Mouse (Mus musculus) gonadal fat pad, adult 2 months (tissue): ENCODE data around the gene Gm14190. TPM values are rescaled to one million over a fixed set of nuclear protein-coding genes. Genes with fewer than 3 reads are reported as not detected.
"Not testable (repeated sequence)": the region's sequence is repeated elsewhere in the genome, so short reads cannot be mapped to it uniquely, and the experiment has no call there.

Source experiments
- DNase-seq: peaks from one replicate; pipeline ENCODE4 v3.0.0-alpha.2; 2012; ENCODE audit warnings: low read depth
- polyA plus RNA-seq: library from polyadenylated mRNA; depleted of rRNA; stranded (reverse); fragments of >200 nt; gene quantifications from 2 replicates; pipeline ENCODE4 v1.2.3, GENCODE M21; 2012; rRNA removed

Gm14190 gene
- not detected in 2 replicates for polyA plus RNA-seq

- DNase-seq, result no peak
Observed at GRCm38 (mm10) chr11:99690463-99690862, at the start of gene Gm14190. Gm14190 (minus strand) TSS chr11:99690740.

- DNase-seq, result no peak
Observed at GRCm38 (mm10) chr11:99734190-99734589, 43.6 kb upstream of the Gm14190 start, which contains the start of gene Gm14180. Gm14180 (minus strand) TSS chr11:99734290.

- no peak for DNase-seq
Observed at GRCm38 (mm10) chr11:99724061-99724460, 33.5 kb upstream of the Gm14190 start.

- no peak for DNase-seq
Observed at GRCm38 (mm10) chr11:99718759-99719158, 28.2 kb upstream of the Gm14190 start.

GRCm38 (mm10) chr11:99685235-99685634, 5.3 kb downstream of the Gm14190 start:
- not testable (repeated sequence) for DNase-seq

GRCm38 (mm10) chr11:99683481-99683880, 7.1 kb downstream of the Gm14190 start:
- DNase-seq, result no peak

GRCm38 (mm10) chr11:99665860-99666259, 24.7 kb downstream of the Gm14190 start, which contains the start of gene Krtap4-6:
Krtap4-6 (minus strand) TSS chr11:99665960.
- no peak for DNase-seq

GRCm38 (mm10) chr11:99662802-99663201, 27.7 kb downstream of the Gm14190 start:
- no peak for DNase-seq

- DNase-seq, result no peak
Observed at GRCm38 (mm10) chr11:99659256-99659655, 31.3 kb downstream of the Gm14190 start.

- DNase-seq, result not testable (repeated sequence)
Observed at GRCm38 (mm10) chr11:99658467-99659010, 32.0 kb downstream of the Gm14190 start, which contains the start of gene Gm11563. Gm11563 (minus strand) TSS chr11:99658960.

- no peak for DNase-seq
Observed at GRCm38 (mm10) chr11:99657051-99657450, 33.5 kb downstream of the Gm14190 start.

- DNase-seq, result no peak
Observed at GRCm38 (mm10) chr11:99650136-99650535, 40.4 kb downstream of the Gm14190 start, which contains the start of gene Gm11555. Gm11555 (minus strand) TSS chr11:99650236.

- DNase-seq, result no peak
Observed at GRCm38 (mm10) chr11:99646444-99646843, 44.1 kb downstream of the Gm14190 start.

GRCm38 (mm10) chr11:99644351-99644750, 46.2 kb downstream of the Gm14190 start:
- DNase-seq, result no peak

- DNase-seq, result not testable (repeated sequence)
Observed at GRCm38 (mm10) chr11:99643635-99644139, 46.9 kb downstream of the Gm14190 start, which contains the start of gene Krtap4-7. Krtap4-7 (minus strand) TSS chr11:99644089.

- no peak for DNase-seq
Observed at GRCm38 (mm10) chr11:99640926-99641325, 49.6 kb downstream of the Gm14190 start.

Other genes starting within 250 kb of the Gm14190 start
- 20.2 and 32.9 TPM in 2 replicates for gene Krt23, start 197.6 kb downstream of the Gm14190 start, polyA plus RNA-seq
- not detected in 2 replicates for gene Krt39, start 169.4 kb downstream of the Gm14190 start, polyA plus RNA-seq
- not detected in 2 replicates for gene Krt40, start 147.6 kb downstream of the Gm14190 start, polyA plus RNA-seq
- 0.66 and 1.0 TPM in 2 replicates for gene Krtap3-3, start 139.9 kb downstream of the Gm14190 start, polyA plus RNA-seq
- not detected in 2 replicates for gene Krtap3-2, start 133.9 kb downstream of the Gm14190 start, polyA plus RNA-seq
- not detected in 2 replicates for gene Gm11939, start 131.3 kb downstream of the Gm14190 start, polyA plus RNA-seq
- gene Krtap3-1, start 124.1 kb downstream of the Gm14190 start, polyA plus RNA-seq, result not detected in 2 replicates
- gene Krtap1-5, start 109.7 kb downstream of the Gm14190 start, polyA plus RNA-seq, result not detected in 2 replicates
- not detected in 2 replicates for gene Krtap1-4, start 107.1 kb downstream of the Gm14190 start, polyA plus RNA-seq
- gene Krtap1-3, start 99.4 kb downstream of the Gm14190 start, polyA plus RNA-seq, result not detected in 2 replicates
- gene Krtap9-3, start 92.6 kb downstream of the Gm14190 start, polyA plus RNA-seq, result not detected in 2 replicates
- not detected in 2 replicates for gene Gm11938, start 87.4 kb downstream of the Gm14190 start, polyA plus RNA-seq
- gene Gm11937, start 80.6 kb downstream of the Gm14190 start, polyA plus RNA-seq, result not detected in 2 replicates
- gene Krtap2-4, start 75.9 kb downstream of the Gm14190 start, polyA plus RNA-seq, result not detected in 2 replicates
- not detected in 2 replicates for gene Gm11562, start 70.3 kb downstream of the Gm14190 start, polyA plus RNA-seq
- not detected in 2 replicates for gene Krtap4-1, start 62.5 kb downstream of the Gm14190 start, polyA plus RNA-seq
- gene Krtap4-2, start 55.7 kb downstream of the Gm14190 start, polyA plus RNA-seq, result not detected in 2 replicates
- gene Krtap4-7, start 46.7 kb downstream of the Gm14190 start, polyA plus RNA-seq, result not detected in 2 replicates
- not detected in 2 replicates for gene Gm11555, start 40.5 kb downstream of the Gm14190 start, polyA plus RNA-seq
- gene Gm11563, start 31.8 kb downstream of the Gm14190 start, polyA plus RNA-seq, result not detected in 2 replicates
- not detected in 2 replicates for gene Krtap4-6, start 24.8 kb downstream of the Gm14190 start, polyA plus RNA-seq
- gene Gm14180, start 43.5 kb upstream of the Gm14190 start, polyA plus RNA-seq, result not detected in 2 replicates
- gene Gm11595, start 82.2 kb upstream of the Gm14190 start, polyA plus RNA-seq, result not detected in 2 replicates
- gene Krtap4-8, start 90.0 kb upstream of the Gm14190 start, polyA plus RNA-seq, result not detected in 2 replicates
- gene Krtap4-9, start 94.5 kb upstream of the Gm14190 start, polyA plus RNA-seq, result not detected in 2 replicates
- not detected in 2 replicates for gene Gm11596, start 102.7 kb upstream of the Gm14190 start, polyA plus RNA-seq
- gene Gm11569, start 108.2 kb upstream of the Gm14190 start, polyA plus RNA-seq, result not detected in 2 replicates
- not detected in 2 replicates for gene Gm11554, start 113.7 kb upstream of the Gm14190 start, polyA plus RNA-seq
- not detected in 2 replicates for gene Krtap4-13, start 119.2 kb upstream of the Gm14190 start, polyA plus RNA-seq
- not detected in 2 replicates for gene Gm11564, start 124.9 kb upstream of the Gm14190 start, polyA plus RNA-seq
- gene 2300003K06Rik, start 147.3 kb upstream of the Gm14190 start, polyA plus RNA-seq, result not detected in 2 replicates
- gene Krtap4-16, start 160.9 kb upstream of the Gm14190 start, polyA plus RNA-seq, result not detected in 2 replicates
- not detected in 2 replicates for gene Gm11568, start 167.2 kb upstream of the Gm14190 start, polyA plus RNA-seq
- not detected in 2 replicates for gene Gm11559, start 173.7 kb upstream of the Gm14190 start, polyA plus RNA-seq
- gene Krtap9-1, start 182.6 kb upstream of the Gm14190 start, polyA plus RNA-seq, result not detected in 2 replicates
- not detected in 2 replicates for gene Gm11567, start 188.4 kb upstream of the Gm14190 start, polyA plus RNA-seq
- gene Krtap31-1, start 217.2 kb upstream of the Gm14190 start, polyA plus RNA-seq, result not detected in 2 replicates
- gene Gm11565, start 224.0 kb upstream of the Gm14190 start, polyA plus RNA-seq, result not detected in 2 replicates
- gene Krtap31-2, start 245.6 kb upstream of the Gm14190 start, polyA plus RNA-seq, result not detected in 2 replicates